Mouse (Mus musculus) forebrain, embryonic 16.5 days (tissue): ENCODE data around the gene Fyn. TPM values are rescaled to one million over a fixed set of nuclear protein-coding genes. Genes with fewer than 3 reads are reported as not detected.

ENCODE experiments used
- ATAC-seq: fragments of 200-750 bp; cut with Nextera tagmentation; 2 replicates; pipeline ENCODE4 v1.8.0; 2017; ENCODE audit warnings: mild to moderate bottlenecking, moderate library complexity
- H3K27ac ChIP-seq: fragments of 300-500 bp; sonication (generic); 2 replicates; pipeline ENCODE4 v1.5.1; 2014; ENCODE audit warnings: low read length, control low read depth
- H3K27me3 ChIP-seq: fragments of 300-500 bp; sonication (generic); replicated peaks from 2 replicates; pipeline ENCODE4 v1.6.1; 2014; ENCODE audit warnings: low read length; ENCODE audit not compliant: control insufficient read depth, insufficient read depth
- H3K36me3 ChIP-seq: fragments of 300-500 bp; sonication (generic); 2 replicates; pipeline ENCODE4 v1.6.1; 2014; ENCODE audit not compliant: control insufficient read depth, insufficient read depth
- H3K4me1 ChIP-seq: fragments of 300-500 bp; sonication (generic); replicated peaks from 2 replicates; pipeline ENCODE4 v1.6.1; 2014; ENCODE audit warnings: low read length; ENCODE audit not compliant: control insufficient read depth, insufficient read depth
- H3K4me2 ChIP-seq: fragments of 300-500 bp; sonication (generic); 2 replicates; pipeline ENCODE4 v1.6.1; 2014; ENCODE audit warnings: mild to moderate bottlenecking, low read length, control low read depth
- H3K4me3 ChIP-seq: fragments of 300-500 bp; sonication (generic); replicated peaks from 2 replicates; pipeline ENCODE4 v1.5.1; 2014; ENCODE audit warnings: mild to moderate bottlenecking, low read length, control low read depth
- H3K9ac ChIP-seq: fragments of 300-500 bp; sonication (generic); replicated peaks from 2 replicates; pipeline ENCODE4 v1.6.1; 2014; ENCODE audit warnings: low read depth, low read length, control low read depth
- H3K9me3 ChIP-seq: fragments of 300-500 bp; sonication (generic); 2 replicates; pipeline ENCODE4 v1.6.1; 2016; ENCODE audit warnings: low read length; ENCODE audit not compliant: control insufficient read depth
- WGBS: fragments of 180-500 bp; shearing (Covaris S2); extraction: QIAGEN DNeasy Blood & Tissue Kit; methylation state at CpG from one replicate; pipeline ENCODE4 v1.1.7; 2014; 5-methylcytosine and 5-hydroxymethylcytosine counted together
- polyA plus RNA-seq: library from polyadenylated mRNA; unstranded; fragments of >200 nt; fragmentation: Nextera tagmentation; extraction: Ambion mirVana; gene quantifications from 2 replicates; pipeline ENCODE4 v1.2.1, GENCODE M21; 2015

Gene Fyn
- polyA plus RNA-seq, 1 experiment from 2014 or later: 74.4 TPM

GRCm38 (mm10) chr10:39534324-39535026 lies 165.8 kb downstream of the Fyn start:
- Histone ChIP-seq H3K4me2 (no peak overlapping the region), H3K36me3 (peaks cover 7% of the 10 kb centered on the region), H3K9ac (0 out of 2 replicates have a peak overlapping the region, but pooled peaks have one; percentile 12), H3K9me3 (no peaks in the 10 kb centered on the region), H3K27me3 (no peaks in the 10 kb centered on the region), H3K4me1 (peaks cover 26% of the 10 kb centered on the region), H3K4me3 (no peak overlapping the region), H3K27ac (0 out of 2 replicates have a peak overlapping the region, but pooled peaks have one; percentile 2)
- ATAC-seq: peak; percentile 36
- WGBS: 64% methylated on average over 9 of the region's 9 CpGs

- H3K27ac ChIP-seq: 0 out of 2 replicates have a peak overlapping the region, but pooled peaks have one; percentile 12
- ATAC-seq: peak; percentile 29
- no peak overlapping the region for H3K4me2 ChIP-seq
- WGBS: 47% methylated on average over 3 of the region's 3 CpGs
- H3K9ac ChIP-seq: no peak overlapping the region
- H3K4me3 ChIP-seq: no peak overlapping the region
- H3K36me3 ChIP-seq: peaks cover 7% of the 10 kb centered on the region
- peaks cover 35% of the 10 kb centered on the region for H3K4me1 ChIP-seq
- no peaks in the 10 kb centered on the region for H3K27me3 ChIP-seq
- no peaks in the 10 kb centered on the region for H3K9me3 ChIP-seq
These were observed 166.7 kb downstream of the Fyn start for GRCm38 (mm10) chr10:39535347-39535746.

DNA sequence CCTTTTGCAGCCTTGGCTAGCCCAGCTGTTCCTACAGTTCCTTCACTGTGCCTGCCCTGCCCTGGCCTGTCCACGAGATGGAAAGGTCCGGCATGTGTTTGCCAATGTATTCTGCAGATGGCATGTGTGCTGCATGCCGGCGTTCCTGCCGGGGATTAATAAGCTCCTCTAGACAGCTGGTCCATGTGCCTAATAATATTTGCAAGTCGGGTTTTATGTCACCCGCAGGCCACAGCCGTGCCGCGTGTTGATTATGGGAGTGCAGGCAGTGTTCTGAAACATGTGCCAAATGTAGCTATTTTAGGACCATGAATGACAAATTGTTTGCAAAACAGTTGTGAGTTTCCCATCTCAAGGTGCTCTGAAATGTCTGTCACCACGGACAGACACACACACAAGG lies 167.6 kb downstream of the Fyn start:
- Histone ChIP-seq H3K4me2 (no peak overlapping the region), H3K4me3 (no peak overlapping the region), H3K9me3 (no peaks in the 10 kb centered on the region), H3K9ac (0 out of 2 replicates have a peak overlapping the region, but pooled peaks have one; percentile 22), H3K27me3 (no peaks in the 10 kb centered on the region), H3K27ac (peak overlapping the region; percentile 15; the same call in 1 of the 2 replicates), H3K4me1 (peaks cover 41% of the 10 kb centered on the region), H3K36me3 (peaks cover 7% of the 10 kb centered on the region)
- 34% methylated on average over 11 of the region's 11 CpGs for WGBS
- peak; percentile 5; the same call in 1 of the 2 replicates for ATAC-seq

GRCm38 (mm10) chr10:39540012-39540647 lies 171.5 kb downstream of the Fyn start:
- H3K4me1 ChIP-seq: peaks cover 54% of the 10 kb centered on the region
- no peaks in the 10 kb centered on the region for H3K27me3 ChIP-seq
- peak overlapping the region; percentile 81 for H3K27ac ChIP-seq
- H3K9me3 ChIP-seq: no peaks in the 10 kb centered on the region
- no peak overlapping the region for H3K4me2 ChIP-seq
- 46% methylated on average over 9 of the region's 9 CpGs for whole genome bisulfite sequencing
- no peak for ATAC-seq
- H3K36me3 ChIP-seq: peaks cover 2% of the 10 kb centered on the region; the same call in 1 of the 2 replicates
- H3K4me3 ChIP-seq: no peak overlapping the region
- 0 out of 2 replicates have a peak overlapping the region, but pooled peaks have one; percentile 12 for H3K9ac ChIP-seq

DNA sequence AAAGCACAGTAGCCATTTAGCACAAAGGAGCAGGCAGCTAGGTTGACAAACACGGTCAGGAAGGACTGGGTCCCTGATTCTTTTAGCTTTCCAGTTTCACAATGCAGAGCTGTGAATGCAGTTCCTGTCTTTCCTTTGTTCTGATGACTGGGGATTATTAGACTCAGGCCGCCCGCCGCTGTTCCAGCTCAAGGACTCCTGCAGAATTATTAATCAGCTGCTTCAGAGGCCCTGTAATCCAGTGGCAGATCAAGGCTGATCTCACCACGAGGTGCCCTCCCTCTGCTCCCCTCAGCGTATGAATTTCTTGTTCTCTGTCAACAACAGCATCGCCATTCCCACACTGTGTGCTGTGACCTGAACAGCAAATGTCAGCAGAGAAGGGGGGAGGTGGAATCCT lies 172.3 kb downstream of the Fyn start:
- H3K4me3 ChIP-seq: no peak overlapping the region
- 3% methylated on average over 7 of the region's 7 CpGs for WGBS
- ATAC-seq: peak; percentile 74

DNA sequence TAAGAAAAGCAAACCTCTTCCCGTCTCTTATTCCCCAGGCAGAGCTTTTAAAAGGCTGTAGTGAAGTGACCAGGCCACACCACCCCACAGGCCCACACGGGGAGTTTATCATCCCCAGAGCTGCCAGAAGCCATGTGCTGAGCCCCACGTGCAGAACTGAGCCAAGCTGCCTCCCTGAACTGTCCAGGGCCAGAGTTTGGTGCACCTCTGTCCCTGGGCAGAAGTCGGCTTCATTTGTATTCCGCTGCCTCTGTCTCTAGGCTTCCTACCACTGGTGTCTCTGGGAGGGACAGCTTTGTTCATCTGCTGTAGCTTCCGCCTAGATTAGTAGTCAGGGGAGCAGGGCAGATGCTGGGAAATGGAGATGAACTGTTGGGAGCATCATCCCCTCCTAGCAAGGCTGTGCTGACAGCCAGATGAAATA lies 172.8 kb downstream of the Fyn start:
- Histone ChIP-seq H3K4me2 (peak overlapping the region; percentile 19; the same call in 1 of the 2 replicates), H3K9ac (peak overlapping the region; percentile 59), H3K27ac (peak overlapping the region; percentile 94), H3K4me3 (no peak overlapping the region), H3K27me3 (no peaks in the 10 kb centered on the region), H3K36me3 (no peaks in the 10 kb centered on the region; the same call in 1 of the 2 replicates), H3K4me1 (peaks cover 48% of the 10 kb centered on the region), H3K9me3 (no peaks in the 10 kb centered on the region)
- ATAC-seq: peak; percentile 49
- WGBS: 8% methylated on average over 6 of the region's 6 CpGs

More for the DNA sequence above, 172.3 kb downstream of the Fyn start:
- H3K36me3 ChIP-seq: no peaks in the 10 kb centered on the region
- H3K4me1 ChIP-seq: peaks cover 51% of the 10 kb centered on the region
- no peaks in the 10 kb centered on the region for H3K27me3 ChIP-seq
- H3K4me2 ChIP-seq: no peak overlapping the region
- peak overlapping the region; percentile 94 for H3K27ac ChIP-seq
- H3K9me3 ChIP-seq: no peaks in the 10 kb centered on the region
- peak overlapping the region; percentile 59 for H3K9ac ChIP-seq

GRCm38 (mm10) chr10:39541951-39542521 lies 173.4 kb downstream of the Fyn start:
- H3K4me1 ChIP-seq: peaks cover 54% of the 10 kb centered on the region

GRCm38 (mm10) chr10:39542535-39543257 lies 174.0 kb downstream of the Fyn start:
- Histone ChIP-seq H3K4me2 (no peak overlapping the region), H3K27me3 (no peaks in the 10 kb centered on the region), H3K36me3 (no peaks in the 10 kb centered on the region; the same call in 1 of the 2 replicates), H3K4me1 (peaks cover 61% of the 10 kb centered on the region), H3K27ac (peak overlapping the region; percentile 94), H3K9me3 (no peaks in the 10 kb centered on the region), H3K4me3 (no peak overlapping the region), H3K9ac (peak overlapping the region; percentile 59; the same call in 1 of the 2 replicates)
- ATAC-seq: peak; percentile 47
- 44% methylated on average over 15 of the region's 15 CpGs for WGBS

More at GRCm38 (mm10) chr10:39541951-39542521, 173.4 kb downstream of the Fyn start:
- Histone ChIP-seq H3K36me3 (no peaks in the 10 kb centered on the region; the same call in 1 of the 2 replicates), H3K27ac (peak overlapping the region; percentile 94), H3K27me3 (no peaks in the 10 kb centered on the region), H3K9ac (peak overlapping the region; percentile 59), H3K9me3 (no peaks in the 10 kb centered on the region), H3K4me3 (no peak overlapping the region), H3K4me2 (peak overlapping the region; percentile 19; the same call in 1 of the 2 replicates)
- WGBS: 3% methylated on average over 7 of the region's 7 CpGs
- ATAC-seq: peak; percentile 75
